Mouse (Mus musculus) small intestine, adult 2 months (tissue): ENCODE data around the gene Rhobtb1. TPM values are rescaled to one million over a fixed set of nuclear protein-coding genes. Genes with fewer than 3 reads are reported as not detected.

ENCODE experiments used
- H3K27ac ChIP-seq: fragments of 200-500 bp; 2 replicates; pipeline ENCODE4 v1.5.1; 2012; ENCODE audit warnings: low read depth, low read length, control low read depth, inconsistent platforms; ENCODE audit not compliant: insufficient read depth
- H3K27me3 ChIP-seq: fragments of 200-500 bp; 2 replicates; pipeline ENCODE4 v1.6.1; 2012; ENCODE audit warnings: mild to moderate bottlenecking, moderate library complexity, low read length, inconsistent platforms; ENCODE audit not compliant: control insufficient read depth, insufficient read depth
- H3K36me3 ChIP-seq: fragments of 200-500 bp; 2 replicates; pipeline ENCODE4 v1.6.1; 2012; ENCODE audit warnings: mild to moderate bottlenecking, low read length, control low read depth, inconsistent platforms; ENCODE audit not compliant: control insufficient read depth, insufficient read depth
- H3K4me1 ChIP-seq: fragments of 200-500 bp; 2 replicates; pipeline ENCODE4 v1.6.1; 2012; ENCODE audit warnings: low read length, inconsistent platforms, mixed read lengths; ENCODE audit not compliant: control insufficient read depth, insufficient read depth, insufficient read length
- H3K4me3 ChIP-seq: fragments of 200-500 bp; 2 replicates; pipeline ENCODE4 v1.5.1; 2012; ENCODE audit warnings: low read depth, mild to moderate bottlenecking, control low read depth, inconsistent platforms, low read length, moderate library complexity
- CTCF ChIP-seq: fragments of 200-500 bp; IDR thresholded peaks from 2 replicates; pipeline ENCODE4 v1.5.1; 2012; ENCODE audit warnings: low read depth, mild to moderate bottlenecking, control low read depth, inconsistent platforms, low read length, moderate library complexity, mixed read lengths; ENCODE audit not compliant: insufficient replicate concordance, insufficient read length; ENCODE audit errors: extremely low read depth
- POLR2A ChIP-seq: fragments of 200-500 bp; IDR thresholded peaks from 2 replicates; pipeline ENCODE4 v1.6.1; 2012; ENCODE audit warnings: low read depth, mild to moderate bottlenecking, control low read depth, inconsistent platforms, low read length, moderate library complexity
- WGBS: fragments of 180-500 bp; shearing (Covaris S2); methylation state at CpG from one replicate; pipeline ENCODE4 v1.1.7; 2018; 5-methylcytosine and 5-hydroxymethylcytosine counted together
- polyA plus RNA-seq: library from polyadenylated mRNA; depleted of rRNA; stranded (reverse); fragments of >200 nt; gene quantifications from 2 replicates; pipeline ENCODE4 v1.2.3, GENCODE M21; 2012

Rhobtb1 gene
- polyA plus RNA-seq, 1 experiment, result 7.9 TPM

DNA sequence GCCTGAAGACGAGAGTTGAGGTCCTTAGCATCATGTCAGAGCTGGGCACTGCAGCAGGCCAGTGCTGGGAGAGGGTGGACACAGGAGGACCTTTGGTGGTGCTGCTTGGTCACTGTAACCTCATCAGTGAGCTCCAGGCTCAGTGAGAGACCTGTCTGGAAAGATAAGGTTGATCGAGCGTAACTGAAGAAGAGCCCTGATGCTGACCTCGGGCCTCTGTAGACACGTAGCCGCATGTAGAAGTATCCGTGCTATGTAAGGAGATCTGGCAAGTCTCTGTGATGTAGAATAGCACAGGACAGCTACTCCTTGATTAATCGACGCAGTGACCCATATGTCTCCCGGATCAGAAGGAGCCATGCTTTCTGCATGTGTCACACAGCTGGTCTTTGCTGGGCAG lies 42.5 kb downstream of the Rhobtb1 start:
- no peak overlapping the region for H3K4me3 ChIP-seq
- H3K27ac ChIP-seq, result no peak overlapping the region
- no peaks in the 10 kb centered on the region for H3K27me3 ChIP-seq
- H3K36me3 ChIP-seq, result no peaks in the 10 kb centered on the region
- H3K4me1 ChIP-seq, result no peaks in the 10 kb centered on the region
- no peak for TF ChIP-seq CTCF
- TF ChIP-seq POLR2A, result no peak
- 90% methylated on average over 10 of the region's 10 CpGs for WGBS

- H3K36me3 ChIP-seq, result no peaks in the 10 kb centered on the region
- no peaks in the 10 kb centered on the region for H3K27me3 ChIP-seq
- no peak for TF ChIP-seq POLR2A
- TF ChIP-seq CTCF, result no peak
- no peak overlapping the region for H3K4me3 ChIP-seq
- no peak overlapping the region for H3K27ac ChIP-seq
- no peaks in the 10 kb centered on the region; the same call in 1 of the 2 replicates for H3K4me1 ChIP-seq
- 33% methylated on average over 8 of the region's 8 CpGs for WGBS
These were observed 53.6 kb downstream of the Rhobtb1 start for GRCm38 (mm10) chr10:69204677-69205400.

GRCm38 (mm10) chr10:69206081-69206480 lies 54.8 kb downstream of the Rhobtb1 start:
- no peak overlapping the region for H3K4me3 ChIP-seq
- TF ChIP-seq CTCF (no peak), POLR2A (no peak)
- H3K36me3 ChIP-seq, result no peaks in the 10 kb centered on the region
- H3K4me1 ChIP-seq, result no peaks in the 10 kb centered on the region; the same call in 1 of the 2 replicates
- H3K27ac ChIP-seq, result no peak overlapping the region
- H3K27me3 ChIP-seq, result no peaks in the 10 kb centered on the region
- WGBS, result 80% methylated on average over 6 of the region's 6 CpGs

- Histone ChIP-seq H3K4me3 (no peak overlapping the region), H3K27me3 (no peaks in the 10 kb centered on the region), H3K4me1 (no peaks in the 10 kb centered on the region; the same call in 1 of the 2 replicates), H3K36me3 (no peaks in the 10 kb centered on the region), H3K27ac (no peak overlapping the region)
- 82% methylated on average over 7 of the region's 7 CpGs for WGBS
- no peak for TF ChIP-seq CTCF
These were observed 56.2 kb downstream of the Rhobtb1 start for GRCm38 (mm10) chr10:69207481-69207880.

- 82% methylated on average over 15 of the region's 15 CpGs for WGBS
- Histone ChIP-seq H3K36me3 (no peaks in the 10 kb centered on the region), H3K27me3 (no peaks in the 10 kb centered on the region), H3K4me1 (no peaks in the 10 kb centered on the region; the same call in 1 of the 2 replicates), H3K27ac (no peak overlapping the region), H3K4me3 (no peak overlapping the region)
- no peak for TF ChIP-seq CTCF
- no peak for TF ChIP-seq POLR2A
These were observed 56.9 kb downstream of the Rhobtb1 start for GRCm38 (mm10) chr10:69207981-69208630.

GRCm38 (mm10) chr10:69208705-69209104 lies 57.5 kb downstream of the Rhobtb1 start:
- no peaks in the 10 kb centered on the region for H3K27me3 ChIP-seq
- no peaks in the 10 kb centered on the region for H3K36me3 ChIP-seq
- H3K4me3 ChIP-seq, result no peak overlapping the region
- no peaks in the 10 kb centered on the region; the same call in 1 of the 2 replicates for H3K4me1 ChIP-seq
- TF ChIP-seq POLR2A (no peak), CTCF (no peak)
- 97% methylated on average over 3 of the region's 3 CpGs for WGBS
- H3K27ac ChIP-seq, result no peak overlapping the region

- no peak for TF ChIP-seq POLR2A
- TF ChIP-seq CTCF, result no peak
- H3K4me1 ChIP-seq, result no peaks in the 10 kb centered on the region; the same call in 1 of the 2 replicates
- no peak overlapping the region for H3K4me3 ChIP-seq
- no peaks in the 10 kb centered on the region for H3K27me3 ChIP-seq
- WGBS, result 94% methylated on average over 10 of the region's 10 CpGs
- no peaks in the 10 kb centered on the region for H3K36me3 ChIP-seq
- H3K27ac ChIP-seq, result no peak overlapping the region
These were observed 58.8 kb downstream of the Rhobtb1 start for GRCm38 (mm10) chr10:69210006-69210405.

- TF ChIP-seq CTCF (no peak), POLR2A (no peak)
- 68% methylated on average over 5 of the region's 5 CpGs for WGBS
- H3K4me1 ChIP-seq, result no peaks in the 10 kb centered on the region
- H3K27me3 ChIP-seq, result no peaks in the 10 kb centered on the region
- no peak overlapping the region for H3K27ac ChIP-seq
- H3K36me3 ChIP-seq, result no peaks in the 10 kb centered on the region
- H3K4me3 ChIP-seq, result no peak overlapping the region
These were observed 59.4 kb downstream of the Rhobtb1 start for GRCm38 (mm10) chr10:69210659-69211058.
